Mouse (Mus musculus) small intestine, adult 2 months (tissue): Measurements from ENCODE around the gene Sardh.

Source experiments
- CTCF ChIP-seq: fragments of 200-500 bp; IDR thresholded peaks from 2 replicates; pipeline ENCODE4 v1.5.1; 2012; ENCODE audit warnings: low read depth, mild to moderate bottlenecking, control low read depth, inconsistent platforms, low read length, moderate library complexity, mixed read lengths; ENCODE audit not compliant: insufficient replicate concordance, insufficient read length; ENCODE audit errors: extremely low read depth
- POLR2A ChIP-seq: fragments of 200-500 bp; IDR thresholded peaks from 2 replicates; pipeline ENCODE4 v1.6.1; 2012; ENCODE audit warnings: low read depth, mild to moderate bottlenecking, control low read depth, inconsistent platforms, low read length, moderate library complexity

- TF ChIP-seq POLR2A (no peak), CTCF (no peak)
Measured at GRCm38 (mm10) chr2:27209370-27209769, 38.8 kb downstream of the Sardh start.
